Mouse (Mus musculus) limb, embryonic 12.5 days (tissue): ENCODE data around the gene Ntn4. TPM values are rescaled to one million over a fixed set of nuclear protein-coding genes. Genes with fewer than 3 reads are reported as not detected.

Experiments
- ATAC-seq: fragments of 200-750 bp; cut with Nextera tagmentation; 2 replicates; pipeline ENCODE4 v1.8.0; 2017; ENCODE audit warnings: low read depth, moderate TSS enrichment; ENCODE audit not compliant: insufficient number of reproducible peaks, insufficient read depth, low FRiP score, low TSS enrichment
- H3K27ac ChIP-seq: fragments of 300-500 bp; sonication (generic); 2 replicates; pipeline ENCODE4 v1.5.1; 2016; ENCODE audit warnings: mild to moderate bottlenecking, moderate library complexity
- H3K27me3 ChIP-seq: fragments of 300-500 bp; sonication (generic); 2 replicates; pipeline ENCODE4 v1.6.1; 2016; ENCODE audit warnings: mild to moderate bottlenecking, moderate library complexity
- H3K36me3 ChIP-seq: fragments of 300-500 bp; sonication (generic); 2 replicates; pipeline ENCODE4 v1.6.1; 2016; ENCODE audit warnings: mild to moderate bottlenecking, moderate library complexity
- H3K4me1 ChIP-seq: fragments of 300-500 bp; sonication (generic); replicated peaks from 2 replicates; pipeline ENCODE4 v1.6.1; 2016
- H3K4me2 ChIP-seq: fragments of 300-500 bp; sonication (generic); 2 replicates; pipeline ENCODE4 v1.6.1; 2016; ENCODE audit warnings: mild to moderate bottlenecking, moderate library complexity
- H3K4me3 ChIP-seq: fragments of 300-500 bp; sonication (generic); replicated peaks from 2 replicates; pipeline ENCODE4 v1.5.1; 2016; ENCODE audit warnings: mild to moderate bottlenecking
- H3K9ac ChIP-seq: fragments of 300-500 bp; sonication (generic); replicated peaks from 2 replicates; pipeline ENCODE4 v1.6.1; 2016; ENCODE audit warnings: mild to moderate bottlenecking, moderate library complexity
- H3K9me3 ChIP-seq: fragments of 300-500 bp; sonication (generic); 2 replicates; pipeline ENCODE4 v1.6.1; 2016; ENCODE audit warnings: mild to moderate bottlenecking, moderate library complexity
- WGBS: fragments of 180-500 bp; shearing (Covaris S2); methylation state at CpG from one replicate; pipeline ENCODE4 v1.1.7; 2016; 5-methylcytosine and 5-hydroxymethylcytosine counted together
- polyA plus RNA-seq: library from polyadenylated mRNA; unstranded; fragments of >200 nt; fragmentation: Nextera tagmentation; extraction: Ambion mirVana; gene quantifications from 2 replicates; pipeline ENCODE4 v1.2.1, GENCODE M21; 2016

Ntn4 gene
- polyA plus RNA-seq, 1 experiment from 2014 or later: 1.8 TPM

- Histone ChIP-seq H3K9ac (no peak overlapping the region), H3K9me3 (no peaks in the 10 kb centered on the region), H3K4me2 (no peak overlapping the region), H3K27ac (no peak overlapping the region), H3K4me1 (no peaks in the 10 kb centered on the region; the same call in 1 of the 2 replicates), H3K36me3 (no peaks in the 10 kb centered on the region), H3K4me3 (no peak overlapping the region), H3K27me3 (no peaks in the 10 kb centered on the region)
- WGBS: 50% methylated on average over 18 of the region's 18 CpGs
- no peak for ATAC-seq
Observed at GRCm38 (mm10) chr10:93611419-93612007, 29.0 kb upstream of the Ntn4 start.

- WGBS: 36% methylated on average over 8 of the region's 8 CpGs
- H3K4me2 ChIP-seq: no peak overlapping the region
Observed at GRCm38 (mm10) chr10:93614850-93615249, 25.6 kb upstream of the Ntn4 start.

GRCm38 (mm10) chr10:93620438-93621179 lies 19.9 kb upstream of the Ntn4 start:
- WGBS: 73% methylated on average over 7 of the region's 7 CpGs
- H3K36me3 ChIP-seq: no peaks in the 10 kb centered on the region
- H3K9ac ChIP-seq: no peak overlapping the region
- no peak overlapping the region for H3K4me3 ChIP-seq
- no peaks in the 10 kb centered on the region for H3K4me1 ChIP-seq
- H3K9me3 ChIP-seq: no peaks in the 10 kb centered on the region
- H3K27ac ChIP-seq: no peak overlapping the region
- H3K27me3 ChIP-seq: no peaks in the 10 kb centered on the region
- ATAC-seq: no peak
- H3K4me2 ChIP-seq: no peak overlapping the region

More at GRCm38 (mm10) chr10:93614850-93615249, 25.6 kb upstream of the Ntn4 start:
- no peaks in the 10 kb centered on the region; the same call in 1 of the 2 replicates for H3K4me1 ChIP-seq
- no peaks in the 10 kb centered on the region for H3K9me3 ChIP-seq
- H3K27me3 ChIP-seq: no peaks in the 10 kb centered on the region
- H3K4me3 ChIP-seq: no peak overlapping the region
- ATAC-seq: no peak
- no peaks in the 10 kb centered on the region for H3K36me3 ChIP-seq
- no peak overlapping the region for H3K27ac ChIP-seq
- no peak overlapping the region for H3K9ac ChIP-seq

GRCm38 (mm10) chr10:93623725-93624124 lies 16.8 kb upstream of the Ntn4 start:
- no peak overlapping the region for H3K4me3 ChIP-seq
- no peaks in the 10 kb centered on the region for H3K4me1 ChIP-seq
- H3K9ac ChIP-seq: no peak overlapping the region
- H3K9me3 ChIP-seq: no peaks in the 10 kb centered on the region
- no peak overlapping the region for H3K4me2 ChIP-seq
- ATAC-seq: no peak
- H3K27ac ChIP-seq: no peak overlapping the region
- WGBS: 66% methylated on average over 9 of the region's 9 CpGs
- H3K27me3 ChIP-seq: no peaks in the 10 kb centered on the region
- no peaks in the 10 kb centered on the region for H3K36me3 ChIP-seq

GRCm38 (mm10) chr10:93624151-93624550 lies 16.3 kb upstream of the Ntn4 start:
- no peaks in the 10 kb centered on the region for H3K36me3 ChIP-seq
- H3K4me1 ChIP-seq: no peaks in the 10 kb centered on the region
- no peaks in the 10 kb centered on the region for H3K9me3 ChIP-seq
- H3K27me3 ChIP-seq: no peaks in the 10 kb centered on the region
- no peak overlapping the region for H3K4me3 ChIP-seq
- no peak overlapping the region for H3K9ac ChIP-seq
- no peak overlapping the region for H3K27ac ChIP-seq
- no peak overlapping the region for H3K4me2 ChIP-seq
- WGBS: 81% methylated on average over 10 of the region's 10 CpGs
- ATAC-seq: no peak

- peaks cover 4% of the 10 kb centered on the region for H3K27me3 ChIP-seq
- no peak overlapping the region for H3K9ac ChIP-seq
- H3K27ac ChIP-seq: no peak overlapping the region
- ATAC-seq: no peak
- 71% methylated on average over 5 of the region's 5 CpGs for WGBS
- H3K4me1 ChIP-seq: no peaks in the 10 kb centered on the region
- H3K4me3 ChIP-seq: no peak overlapping the region
- H3K4me2 ChIP-seq: no peak overlapping the region
- no peaks in the 10 kb centered on the region for H3K9me3 ChIP-seq
- no peaks in the 10 kb centered on the region for H3K36me3 ChIP-seq
Observed at GRCm38 (mm10) chr10:93630310-93630709, 10.2 kb upstream of the Ntn4 start.

- peaks cover 4% of the 10 kb centered on the region; the same call in 1 of the 2 replicates for H3K4me1 ChIP-seq
- no peak overlapping the region for H3K9ac ChIP-seq
- H3K27ac ChIP-seq: no peak overlapping the region
- no peak for ATAC-seq
- H3K4me2 ChIP-seq: no peak overlapping the region
- no peaks in the 10 kb centered on the region for H3K9me3 ChIP-seq
- H3K27me3 ChIP-seq: peaks cover 11% of the 10 kb centered on the region
- H3K4me3 ChIP-seq: no peak overlapping the region
- no peaks in the 10 kb centered on the region for H3K36me3 ChIP-seq
- 63% methylated on average over 4 of the region's 4 CpGs for WGBS
Observed at GRCm38 (mm10) chr10:93632086-93632485, 8.4 kb upstream of the Ntn4 start.

- WGBS: 84% methylated on average over 5 of the region's 5 CpGs
- H3K4me1 ChIP-seq: peaks cover 4% of the 10 kb centered on the region; the same call in 1 of the 2 replicates
- H3K27me3 ChIP-seq: peaks cover 19% of the 10 kb centered on the region
- no peak overlapping the region for H3K4me2 ChIP-seq
- H3K4me3 ChIP-seq: no peak overlapping the region
- no peaks in the 10 kb centered on the region for H3K36me3 ChIP-seq
- H3K9me3 ChIP-seq: no peaks in the 10 kb centered on the region
- H3K9ac ChIP-seq: no peak overlapping the region
- H3K27ac ChIP-seq: no peak overlapping the region
- ATAC-seq: no peak
Observed at GRCm38 (mm10) chr10:93633563-93633962, 6.9 kb upstream of the Ntn4 start.

- Histone ChIP-seq H3K4me3 (no peak overlapping the region), H3K9me3 (no peaks in the 10 kb centered on the region), H3K27ac (no peak overlapping the region), H3K36me3 (no peaks in the 10 kb centered on the region), H3K4me1 (peaks cover 4% of the 10 kb centered on the region; the same call in 1 of the 2 replicates), H3K4me2 (no peak overlapping the region), H3K27me3 (peaks cover 23% of the 10 kb centered on the region), H3K9ac (no peak overlapping the region)
- no peak for ATAC-seq
- WGBS: 82% methylated on average over 2 of the region's 2 CpGs
Observed at GRCm38 (mm10) chr10:93633971-93634370, 6.5 kb upstream of the Ntn4 start.

- H3K4me1 ChIP-seq: peaks cover 11% of the 10 kb centered on the region
- H3K9ac ChIP-seq: no peak overlapping the region
- no peak overlapping the region for H3K4me3 ChIP-seq
- no peak overlapping the region for H3K4me2 ChIP-seq
- no peaks in the 10 kb centered on the region for H3K9me3 ChIP-seq
- no peaks in the 10 kb centered on the region for H3K36me3 ChIP-seq
- 23% methylated on average over 9 of the region's 9 CpGs for WGBS
- H3K27ac ChIP-seq: no peak overlapping the region
- H3K27me3 ChIP-seq: peaks cover 37% of the 10 kb centered on the region
- no peak for ATAC-seq
Observed at GRCm38 (mm10) chr10:93635941-93636340, 4.5 kb upstream of the Ntn4 start.

GRCm38 (mm10) chr10:93640953-93641820 lies 706 bp downstream of the Ntn4 start:
- H3K27ac ChIP-seq: peak overlapping the region; percentile 29; the same call in 1 of the 2 replicates
- peaks cover 7% of the 10 kb centered on the region for H3K4me1 ChIP-seq
- peak; percentile 17; the same call in 1 of the 2 replicates for ATAC-seq
- peak overlapping the region; percentile 81 for H3K4me3 ChIP-seq
- peak overlapping the region; percentile 98 for H3K4me2 ChIP-seq
- H3K9ac ChIP-seq: peak overlapping the region; percentile 87
- 0 out of 2 replicates have a peak, but pooled peaks cover 5% of the 10 kb centered on the region for H3K36me3 ChIP-seq
- H3K9me3 ChIP-seq: no peaks in the 10 kb centered on the region
- 0% methylated on average over 50 of the region's 73 CpGs for WGBS
- H3K27me3 ChIP-seq: peaks cover 45% of the 10 kb centered on the region
